Mouse (Mus musculus) kidney, postnatal 0 days (tissue): ENCODE measurements around the gene Ssc5d. TPM values are rescaled to one million over a fixed set of nuclear protein-coding genes. Genes with fewer than 3 reads are reported as not detected.
"Not testable (repeated sequence)": the region's sequence is repeated elsewhere in the genome, so short reads cannot be mapped to it uniquely, and the experiment has no call there.

ENCODE experiments used
- ATAC-seq: fragments of 200-750 bp; cut with Nextera tagmentation; replicated peaks from 2 replicates; pipeline ENCODE4 v1.8.0; 2017; ENCODE audit warnings: low read depth, moderate number of reproducible peaks, moderate TSS enrichment, moderate library complexity; ENCODE audit not compliant: low FRiP score
- DNase-seq: peaks from one replicate; pipeline ENCODE4 v3.0.0-alpha.2; 2016; ENCODE audit warnings: low spot score
- H3K27ac ChIP-seq: fragments of 300-500 bp; sonication (generic); 2 replicates; pipeline ENCODE4 v1.5.1; 2014; ENCODE audit warnings: mild to moderate bottlenecking
- H3K27me3 ChIP-seq: fragments of 300-500 bp; sonication (generic); 2 replicates; pipeline ENCODE4 v1.6.1; 2014; ENCODE audit warnings: low read length, mixed read lengths; ENCODE audit not compliant: insufficient read depth
- H3K36me3 ChIP-seq: fragments of 300-500 bp; sonication (generic); 2 replicates; pipeline ENCODE4 v1.6.1; 2014; ENCODE audit warnings: low read length, mixed read lengths; ENCODE audit not compliant: insufficient read depth
- H3K4me1 ChIP-seq: fragments of 300-500 bp; sonication (generic); replicated peaks from 2 replicates; pipeline ENCODE4 v1.6.1; 2014; ENCODE audit warnings: antibody characterized with exemption, low read length, mixed read lengths; ENCODE audit not compliant: insufficient read depth
- H3K4me2 ChIP-seq: fragments of 300-500 bp; sonication (generic); 2 replicates; pipeline ENCODE4 v1.6.1; 2014; ENCODE audit warnings: mild to moderate bottlenecking, low read length, moderate library complexity, mixed read lengths
- H3K4me3 ChIP-seq: fragments of 300-500 bp; sonication (generic); replicated peaks from 2 replicates; pipeline ENCODE4 v1.5.1; 2014; ENCODE audit warnings: low read depth, low read length
- H3K9ac ChIP-seq: fragments of 300-500 bp; sonication (generic); 2 replicates; pipeline ENCODE4 v1.6.1; 2014; ENCODE audit warnings: low read depth, low read length
- H3K9me3 ChIP-seq: fragments of 300-500 bp; sonication (generic); replicated peaks from 2 replicates; pipeline ENCODE4 v1.6.1; 2016; ENCODE audit warnings: low read length, inconsistent platforms, mixed read lengths
- CTCF ChIP-seq: IDR thresholded peaks from 2 replicates; pipeline ENCODE4 v1.5.1; 2016; ENCODE audit warnings: antibody characterized with exemption, low read depth, mild to moderate bottlenecking, moderate library complexity
- WGBS: fragments of 180-500 bp; shearing (Covaris S2); extraction: QIAGEN DNeasy Blood & Tissue Kit; methylation state at CpG from one replicate; pipeline ENCODE4 v1.1.7; 2014; 5-methylcytosine and 5-hydroxymethylcytosine counted together
- polyA plus RNA-seq: library from polyadenylated mRNA; unstranded; fragments of >200 nt; fragmentation: Nextera tagmentation; extraction: Ambion mirVana; gene quantifications from 2 replicates; pipeline ENCODE4 v1.2.1, GENCODE M21; 2015

Gene Ssc5d
- polyA plus RNA-seq: 0.91 and 1.1 TPM in 2 replicates

GRCm38 (mm10) chr7:4925441-4926381 is at the start of gene Ssc5d:
Gene Ssc5d (plus strand): TSS chr7:4925785.
- ATAC-seq: peak; percentile 34
- 3% methylated on average over 6 of the region's 6 CpGs for WGBS
- H3K4me1 ChIP-seq: peaks cover 28% of the 10 kb centered on the region

GRCm38 (mm10) chr7:4876753-4877221 is 48.8 kb upstream of the Ssc5d start, which contains the start of gene Isoc2a:
Gene Isoc2a (plus strand): TSS chr7:4877153.
- TF ChIP-seq CTCF: no peak
- Histone ChIP-seq H3K36me3 (no peaks in the 10 kb centered on the region), H3K4me2 (peak within 1 kb of the TSS; percentile 78), H3K9ac (peak within 1 kb of the TSS; percentile 39), H3K27ac (0 out of 2 replicates have a peak within 1 kb of the TSS, but pooled peaks have one; percentile 25), H3K4me3 (peak within 1 kb of the TSS; percentile 48), H3K27me3 (no peaks in the 10 kb centered on the region), H3K9me3 (no peaks in the 10 kb centered on the region), H3K4me1 (peaks cover 7% of the 10 kb centered on the region; the same call in 1 of the 2 replicates)
- WGBS: under 1% methylated on average over 22 of the region's 22 CpGs
- peak; percentile 98 for DNase-seq
- ATAC-seq: peak; percentile 100

More at GRCm38 (mm10) chr7:4925441-4926381, at the start of gene Ssc5d:
- Histone ChIP-seq H3K9ac (0 out of 2 replicates have a peak within 1 kb of the TSS, but pooled peaks have one; percentile 2), H3K4me3 (no peak within 1 kb of the TSS), H3K36me3 (0 out of 2 replicates have a peak, but pooled peaks cover 2% of the 10 kb centered on the region), H3K9me3 (no peaks in the 10 kb centered on the region), H3K27ac (peak within 1 kb of the TSS; percentile 77), H3K4me2 (peak within 1 kb of the TSS; percentile 62; the same call in 1 of the 2 replicates), H3K27me3 (no peaks in the 10 kb centered on the region)
- DNase-seq: peak; percentile 72
- no peak for TF ChIP-seq CTCF

GRCm38 (mm10) chr7:4877226-4877625 is 48.4 kb upstream of the Ssc5d start:
- no peaks in the 10 kb centered on the region for H3K27me3 ChIP-seq
- no peaks in the 10 kb centered on the region for H3K9me3 ChIP-seq
- ATAC-seq: no peak
- no peaks in the 10 kb centered on the region for H3K36me3 ChIP-seq
- peak overlapping the region; percentile 39 for H3K9ac ChIP-seq
- TF ChIP-seq CTCF: no peak
- 5% methylated on average over 11 of the region's 11 CpGs for WGBS
- peak overlapping the region; percentile 78 for H3K4me2 ChIP-seq
- H3K4me3 ChIP-seq: peak overlapping the region; percentile 48
- H3K4me1 ChIP-seq: peaks cover 7% of the 10 kb centered on the region; the same call in 1 of the 2 replicates
- 0 out of 2 replicates have a peak overlapping the region, but pooled peaks have one; percentile 25 for H3K27ac ChIP-seq
- no peak for DNase-seq

- H3K4me1 ChIP-seq: peaks cover 7% of the 10 kb centered on the region; the same call in 1 of the 2 replicates
- no peak overlapping the region for H3K4me3 ChIP-seq
- H3K27me3 ChIP-seq: no peaks in the 10 kb centered on the region
- no peak overlapping the region for H3K27ac ChIP-seq
- H3K9ac ChIP-seq: no peak overlapping the region
- no peaks in the 10 kb centered on the region for H3K36me3 ChIP-seq
- peak; percentile 51 for TF ChIP-seq CTCF
- no peak for DNase-seq
- H3K9me3 ChIP-seq: no peaks in the 10 kb centered on the region
- no peak for ATAC-seq
- peak overlapping the region; percentile 78; the same call in 1 of the 2 replicates for H3K4me2 ChIP-seq
Observed at GRCm38 (mm10) chr7:4878186-4878585, 47.4 kb upstream of the Ssc5d start.

- H3K9me3 ChIP-seq, DNase-seq, H3K9ac ChIP-seq, H3K4me3 ChIP-seq, ATAC-seq, H3K4me2 ChIP-seq, H3K27me3 ChIP-seq, H3K4me1 ChIP-seq, H3K36me3 ChIP-seq, H3K27ac ChIP-seq: not testable (repeated sequence)
- 59% methylated on average over 1 of the region's 1 CpGs for WGBS
Observed at GRCm38 (mm10) chr7:4879036-4879435, 46.5 kb upstream of the Ssc5d start.

- Histone ChIP-seq H3K4me1 (no peaks in the 10 kb centered on the region), H3K4me2 (no peak overlapping the region), H3K36me3 (no peaks in the 10 kb centered on the region), H3K4me3 (no peak overlapping the region), H3K9me3 (no peaks in the 10 kb centered on the region), H3K27ac (no peak overlapping the region), H3K9ac (no peak overlapping the region), H3K27me3 (no peaks in the 10 kb centered on the region)
- no peak for ATAC-seq
- WGBS: 56% methylated on average over 4 of the region's 4 CpGs
- DNase-seq: no peak
- TF ChIP-seq CTCF: no peak
Observed at GRCm38 (mm10) chr7:4886680-4887079, 38.9 kb upstream of the Ssc5d start.
